Mouse (Mus musculus) liver, postnatal 0 days (tissue): Measurements from ENCODE around the gene Ncln. TPM values are rescaled to one million over a fixed set of nuclear protein-coding genes. Genes with fewer than 3 reads are reported as not detected.

Experiments
- ATAC-seq: fragments of 200-750 bp; cut with Nextera tagmentation; 2 replicates; pipeline ENCODE4 v1.8.0; 2017; ENCODE audit warnings: mild to moderate bottlenecking, moderate library complexity
- DNase-seq: peaks from one replicate; pipeline ENCODE4 v3.0.0-alpha.2; 2016
- H3K27ac ChIP-seq: fragments of 300-500 bp; sonication (generic); 2 replicates; pipeline ENCODE4 v1.5.1; 2014; ENCODE audit warnings: antibody characterized with exemption, moderate library complexity, mild to moderate bottlenecking, low read depth
- H3K27me3 ChIP-seq: fragments of 300-500 bp; sonication (generic); 2 replicates; pipeline ENCODE4 v1.6.1; 2014; ENCODE audit warnings: low read length, control low read depth, mixed read lengths; ENCODE audit not compliant: insufficient read depth
- H3K36me3 ChIP-seq: fragments of 300-500 bp; sonication (generic); replicated peaks from 2 replicates; pipeline ENCODE4 v1.6.1; 2014; ENCODE audit warnings: mild to moderate bottlenecking, control low read depth, low read length, moderate library complexity, mixed read lengths; ENCODE audit not compliant: insufficient read depth
- H3K4me1 ChIP-seq: fragments of 300-500 bp; sonication (generic); 2 replicates; pipeline ENCODE4 v1.6.1; 2014; ENCODE audit warnings: antibody characterized with exemption, mild to moderate bottlenecking, control low read depth; ENCODE audit not compliant: insufficient read depth
- H3K4me2 ChIP-seq: fragments of 300-500 bp; sonication (generic); 2 replicates; pipeline ENCODE4 v1.6.1; 2014; ENCODE audit warnings: low read depth, mild to moderate bottlenecking, low read length, moderate library complexity, mixed read lengths
- H3K4me3 ChIP-seq: fragments of 300-500 bp; sonication (generic); 2 replicates; pipeline ENCODE4 v1.5.1; 2014; ENCODE audit warnings: low read depth, low read length
- H3K9ac ChIP-seq: fragments of 300-500 bp; sonication (generic); replicated peaks from 2 replicates; pipeline ENCODE4 v1.6.1; 2014; ENCODE audit warnings: mild to moderate bottlenecking, moderate library complexity
- H3K9me3 ChIP-seq: fragments of 300-500 bp; sonication (generic); 2 replicates; pipeline ENCODE4 v1.6.1; 2016; ENCODE audit warnings: mild to moderate bottlenecking, control low read depth, low read length, mixed read lengths
- CTCF ChIP-seq: sonication (generic); IDR thresholded peaks from 2 replicates; pipeline ENCODE4 v1.5.1; 2016; ENCODE audit warnings: antibody characterized with exemption, low read depth
- EP300 ChIP-seq: IDR thresholded peaks from 2 replicates; pipeline ENCODE4 v1.6.1; 2016; ENCODE audit warnings: antibody characterized with exemption, low read depth, mild to moderate bottlenecking
- WGBS: fragments of 180-500 bp; shearing (Covaris S2); extraction: QIAGEN DNeasy Blood & Tissue Kit; methylation state at CpG from one replicate; pipeline ENCODE4 v1.1.7; 2014; ENCODE audit not compliant: insufficient replicate concordance; 5-methylcytosine and 5-hydroxymethylcytosine counted together
- polyA plus RNA-seq: library from polyadenylated mRNA; unstranded; fragments of >200 nt; fragmentation: Nextera tagmentation; extraction: Ambion mirVana; gene quantifications from 2 replicates; pipeline ENCODE4 v1.2.1, GENCODE M21; 2015

The Ncln gene
- polyA plus RNA-seq, 1 experiment from 2014 or later, result 30.6 TPM

DNA sequence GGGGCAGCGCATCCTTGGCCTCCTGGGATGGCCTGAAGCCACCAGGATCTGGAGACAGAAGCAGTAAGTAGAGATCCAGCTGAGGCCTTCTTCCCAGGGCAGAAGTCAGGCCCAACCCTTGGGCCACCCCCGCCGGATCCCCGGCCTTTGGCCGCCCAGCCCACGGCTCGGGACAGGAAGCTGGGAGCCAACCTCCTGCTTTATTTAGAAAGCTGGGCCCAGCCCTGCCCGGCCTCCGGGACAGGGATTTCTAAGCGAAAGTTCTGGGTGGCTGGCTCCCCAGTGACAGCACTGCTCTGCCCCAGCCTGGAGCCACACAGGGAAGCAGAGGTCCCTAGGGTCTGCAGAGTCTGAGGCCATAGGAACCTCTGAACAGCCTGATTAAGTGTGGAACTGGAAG is 45.6 kb upstream of the Ncln start:
- 44% methylated on average over 10 of the region's 10 CpGs for WGBS

DNA sequence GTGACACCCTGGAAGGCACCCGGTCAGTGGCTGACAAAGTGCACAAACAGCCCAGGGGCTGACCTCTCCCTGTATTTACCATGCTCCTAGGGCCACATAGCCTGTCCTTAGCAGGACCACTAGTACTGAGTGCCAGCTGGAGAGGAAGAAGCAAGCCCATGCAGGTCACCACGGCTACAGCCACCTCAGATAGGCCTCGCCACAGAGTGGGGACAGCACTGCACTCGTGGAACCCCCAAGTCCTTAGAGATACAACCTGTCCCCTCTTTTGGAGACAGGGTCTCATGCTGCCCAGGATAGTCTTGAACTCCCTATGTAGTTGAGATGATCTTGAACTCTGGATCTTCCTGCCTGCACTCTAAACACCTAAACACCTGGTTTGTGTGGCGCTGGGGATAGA is 45.2 kb upstream of the Ncln start:
- no peak overlapping the region for H3K4me3 ChIP-seq
- no peak for TF ChIP-seq EP300
- TF ChIP-seq CTCF, result no peak
- peak overlapping the region; percentile 80; the same call in 1 of the 2 replicates for H3K9ac ChIP-seq
- H3K36me3 ChIP-seq, result peaks cover 10% of the 10 kb centered on the region; the same call in 1 of the 2 replicates
- peak overlapping the region; percentile 99 for H3K4me2 ChIP-seq
- DNase-seq (no peak), ATAC-seq (no peak)
- H3K9me3 ChIP-seq, result no peaks in the 10 kb centered on the region
- H3K27me3 ChIP-seq, result no peaks in the 10 kb centered on the region
- peaks cover 46% of the 10 kb centered on the region for H3K4me1 ChIP-seq
- peak overlapping the region; percentile 74 for H3K27ac ChIP-seq
- 63% methylated on average over 5 of the region's 5 CpGs for WGBS

More for the DNA sequence above, 45.6 kb upstream of the Ncln start:
- DNase-seq (peak; percentile 57), ATAC-seq (no peak)
- H3K9me3 ChIP-seq, result no peaks in the 10 kb centered on the region
- H3K4me1 ChIP-seq, result peaks cover 50% of the 10 kb centered on the region
- H3K27me3 ChIP-seq, result no peaks in the 10 kb centered on the region
- H3K4me3 ChIP-seq, result no peak overlapping the region
- no peak for TF ChIP-seq CTCF
- no peak for TF ChIP-seq EP300
- peak overlapping the region; percentile 99 for H3K4me2 ChIP-seq
- peaks cover 10% of the 10 kb centered on the region; the same call in 1 of the 2 replicates for H3K36me3 ChIP-seq
- H3K9ac ChIP-seq, result peak overlapping the region; percentile 80
- peak overlapping the region; percentile 74 for H3K27ac ChIP-seq

GRCm38 (mm10) chr10:81538321-81539048 is 42.3 kb upstream of the Ncln start:
- Histone ChIP-seq H3K4me1 (peaks cover 28% of the 10 kb centered on the region), H3K27ac (0 out of 2 replicates have a peak overlapping the region, but pooled peaks have one; percentile 12), H3K4me2 (no peak overlapping the region), H3K27me3 (no peaks in the 10 kb centered on the region), H3K36me3 (peaks cover 10% of the 10 kb centered on the region; the same call in 1 of the 2 replicates), H3K9me3 (no peaks in the 10 kb centered on the region), H3K9ac (no peak overlapping the region), H3K4me3 (no peak overlapping the region)
- no peak for TF ChIP-seq EP300
- no peak for TF ChIP-seq CTCF
- 68% methylated on average over 3 of the region's 3 CpGs for WGBS
- ATAC-seq, result peak; percentile 10
- no peak for DNase-seq

- peaks cover 15% of the 10 kb centered on the region for H3K36me3 ChIP-seq
- peaks cover 18% of the 10 kb centered on the region for H3K4me1 ChIP-seq
- H3K27me3 ChIP-seq, result no peaks in the 10 kb centered on the region
- no peak overlapping the region for H3K27ac ChIP-seq
- no peak overlapping the region for H3K4me3 ChIP-seq
- 65% methylated on average over 2 of the region's 2 CpGs for WGBS
- H3K4me2 ChIP-seq, result no peak overlapping the region
- DNase-seq (no peak), ATAC-seq (no peak)
- TF ChIP-seq CTCF (no peak), EP300 (no peak)
- no peaks in the 10 kb centered on the region for H3K9me3 ChIP-seq
- no peak overlapping the region for H3K9ac ChIP-seq
These were observed 41.2 kb upstream of the Ncln start for GRCm38 (mm10) chr10:81537429-81537828.

DNA sequence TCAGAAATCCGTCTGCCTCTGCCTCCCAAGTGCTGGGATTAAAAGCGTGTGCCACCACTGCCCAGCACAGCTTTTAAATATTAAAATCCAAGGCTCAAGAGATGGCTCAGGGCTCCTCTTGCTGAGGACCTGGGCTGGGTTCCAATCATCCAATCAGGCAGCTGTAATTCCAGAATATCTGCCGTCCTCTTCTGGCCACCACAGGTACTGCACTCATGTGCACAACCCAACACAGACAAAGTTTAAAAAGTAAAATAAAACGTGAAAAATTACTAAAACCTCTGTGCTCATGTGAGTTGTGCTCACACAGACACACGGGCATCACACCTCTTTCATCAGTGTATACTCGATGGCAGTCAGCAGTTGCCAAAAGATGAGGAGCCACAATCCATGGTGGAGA is 40.5 kb upstream of the Ncln start:
- no peak for DNase-seq
- H3K27me3 ChIP-seq, result no peaks in the 10 kb centered on the region
- TF ChIP-seq CTCF (peak; percentile 73), EP300 (no peak)

GRCm38 (mm10) chr10:81534826-81535225 is 38.6 kb upstream of the Ncln start:
- no peaks in the 10 kb centered on the region for H3K9me3 ChIP-seq
- no peak overlapping the region for H3K4me2 ChIP-seq
- H3K36me3 ChIP-seq, result peaks cover 32% of the 10 kb centered on the region
- H3K4me3 ChIP-seq, result no peak overlapping the region
- no peak overlapping the region for H3K9ac ChIP-seq
- 82% methylated on average over 16 of the region's 16 CpGs for WGBS
- ATAC-seq, result no peak
- no peak for TF ChIP-seq CTCF
- no peak for TF ChIP-seq EP300
- no peaks in the 10 kb centered on the region for H3K27me3 ChIP-seq
- no peak overlapping the region for H3K27ac ChIP-seq
- H3K4me1 ChIP-seq, result peaks cover 3% of the 10 kb centered on the region; the same call in 1 of the 2 replicates
- no peak for DNase-seq

More for the DNA sequence above, 40.5 kb upstream of the Ncln start:
- 65% methylated on average over 6 of the region's 6 CpGs for WGBS
- Histone ChIP-seq H3K4me3 (no peak overlapping the region), H3K4me1 (peaks cover 11% of the 10 kb centered on the region), H3K9me3 (no peaks in the 10 kb centered on the region), H3K9ac (no peak overlapping the region), H3K4me2 (no peak overlapping the region), H3K27ac (no peak overlapping the region), H3K36me3 (peaks cover 20% of the 10 kb centered on the region)
- peak; percentile 17; the same call in 1 of the 2 replicates for ATAC-seq
